Mouse (Mus musculus) neural tube, embryonic 13.5 days (tissue): ENCODE results near the gene Dnajb6. TPM values are rescaled to one million over a fixed set of nuclear protein-coding genes. Genes with fewer than 3 reads are reported as not detected.

Experiments
- ATAC-seq: fragments of 200-750 bp; cut with Nextera tagmentation; 2 replicates; pipeline ENCODE4 v1.8.0; 2017; ENCODE audit warnings: low read depth, mild to moderate bottlenecking, moderate TSS enrichment, moderate library complexity
- H3K27ac ChIP-seq: fragments of 300-500 bp; sonication (generic); replicated peaks from 2 replicates; pipeline ENCODE4 v1.5.1; 2015; ENCODE audit warnings: moderate library complexity, mild to moderate bottlenecking, inconsistent platforms
- H3K27me3 ChIP-seq: fragments of 300-500 bp; sonication (generic); 2 replicates; pipeline ENCODE4 v1.6.1; 2015; ENCODE audit warnings: mild to moderate bottlenecking, inconsistent platforms
- H3K36me3 ChIP-seq: fragments of 300-500 bp; sonication (generic); 2 replicates; pipeline ENCODE4 v1.6.1; 2015; ENCODE audit warnings: mild to moderate bottlenecking, inconsistent platforms
- H3K4me1 ChIP-seq: fragments of 300-500 bp; sonication (generic); replicated peaks from 2 replicates; pipeline ENCODE4 v1.6.1; 2015; ENCODE audit warnings: inconsistent platforms
- H3K4me2 ChIP-seq: fragments of 300-500 bp; sonication (generic); 2 replicates; pipeline ENCODE4 v1.6.1; 2015; ENCODE audit warnings: inconsistent platforms, mild to moderate bottlenecking, moderate library complexity
- H3K4me3 ChIP-seq: fragments of 300-500 bp; sonication (generic); 2 replicates; pipeline ENCODE4 v1.5.1; 2015; ENCODE audit warnings: mild to moderate bottlenecking, inconsistent platforms
- H3K9ac ChIP-seq: fragments of 300-500 bp; sonication (generic); 2 replicates; pipeline ENCODE4 v1.6.1; 2015; ENCODE audit warnings: moderate library complexity, mild to moderate bottlenecking, inconsistent platforms
- H3K9me3 ChIP-seq: fragments of 300-500 bp; sonication (generic); 2 replicates; pipeline ENCODE4 v1.6.1; 2016; ENCODE audit warnings: inconsistent platforms
- WGBS: fragments of 180-500 bp; shearing (Covaris S2); methylation state at CpG from one replicate; pipeline ENCODE4 v1.1.7; 2015; 5-methylcytosine and 5-hydroxymethylcytosine counted together
- polyA plus RNA-seq: library from polyadenylated mRNA; unstranded; fragments of >200 nt; fragmentation: Nextera tagmentation; extraction: Ambion mirVana; gene quantifications from 2 replicates; pipeline ENCODE4 v1.2.1, GENCODE M21; 2015

The Dnajb6 gene
- polyA plus RNA-seq, 1 experiment from 2014 or later: 306 TPM

- Histone ChIP-seq H3K27me3 (no peaks in the 10 kb centered on the region), H3K36me3 (no peaks in the 10 kb centered on the region), H3K4me3 (peak overlapping the region; percentile 82), H3K27ac (peak overlapping the region; percentile 96), H3K9ac (peak overlapping the region; percentile 87), H3K4me1 (peaks cover 42% of the 10 kb centered on the region), H3K4me2 (peak overlapping the region; percentile 88), H3K9me3 (no peaks in the 10 kb centered on the region)
- WGBS: 52% methylated on average over 6 of the region's 6 CpGs
- 0 out of 2 replicates have a peak, but pooled peaks have one; percentile 1 for ATAC-seq
Observed at GRCm38 (mm10) chr5:29734831-29735510, 517 bp upstream of the Dnajb6 start.

GRCm38 (mm10) chr5:29736073-29736900 is 799 bp downstream of the Dnajb6 start:
- H3K4me1 ChIP-seq: peaks cover 42% of the 10 kb centered on the region
- 2% methylated on average over 48 of the region's 48 CpGs for WGBS
- H3K9me3 ChIP-seq: no peaks in the 10 kb centered on the region
- H3K4me3 ChIP-seq: peak overlapping the region; percentile 82
- ATAC-seq: peak; percentile 74
- peak overlapping the region; percentile 96 for H3K27ac ChIP-seq
- no peaks in the 10 kb centered on the region for H3K36me3 ChIP-seq
- peak overlapping the region; percentile 88 for H3K4me2 ChIP-seq
- H3K9ac ChIP-seq: peak overlapping the region; percentile 87
- no peaks in the 10 kb centered on the region for H3K27me3 ChIP-seq

- Histone ChIP-seq H3K27ac (no peak overlapping the region), H3K9me3 (no peaks in the 10 kb centered on the region), H3K9ac (peak overlapping the region; percentile 87), H3K4me2 (peak overlapping the region; percentile 88), H3K4me3 (peak overlapping the region; percentile 82), H3K36me3 (0 out of 2 replicates have a peak, but pooled peaks cover 2% of the 10 kb centered on the region), H3K4me1 (peaks cover 42% of the 10 kb centered on the region), H3K27me3 (no peaks in the 10 kb centered on the region)
- ATAC-seq: no peak
- WGBS: 57% methylated on average over 9 of the region's 9 CpGs
Observed at GRCm38 (mm10) chr5:29736942-29737341, 1.5 kb downstream of the Dnajb6 start.

GRCm38 (mm10) chr5:29737471-29737870 is 2.0 kb downstream of the Dnajb6 start:
- H3K9me3 ChIP-seq: no peaks in the 10 kb centered on the region
- peak overlapping the region; percentile 87; the same call in 1 of the 2 replicates for H3K9ac ChIP-seq
- peak overlapping the region; percentile 82 for H3K4me3 ChIP-seq
- no peak for ATAC-seq
- no peaks in the 10 kb centered on the region for H3K27me3 ChIP-seq
- 88% methylated on average over 5 of the region's 5 CpGs for WGBS
- peak overlapping the region; percentile 88 for H3K4me2 ChIP-seq
- peaks cover 42% of the 10 kb centered on the region for H3K4me1 ChIP-seq
- peaks cover 6% of the 10 kb centered on the region; the same call in 1 of the 2 replicates for H3K36me3 ChIP-seq
- no peak overlapping the region for H3K27ac ChIP-seq

GRCm38 (mm10) chr5:29738076-29738475 is 2.6 kb downstream of the Dnajb6 start:
- Histone ChIP-seq H3K4me3 (no peak overlapping the region), H3K27me3 (no peaks in the 10 kb centered on the region), H3K4me2 (0 out of 2 replicates have a peak overlapping the region, but pooled peaks have one; percentile 88), H3K4me1 (peaks cover 42% of the 10 kb centered on the region), H3K9me3 (no peaks in the 10 kb centered on the region), H3K27ac (no peak overlapping the region), H3K9ac (no peak overlapping the region), H3K36me3 (peaks cover 10% of the 10 kb centered on the region; the same call in 1 of the 2 replicates)
- WGBS: 81% methylated on average over 4 of the region's 4 CpGs
- no peak for ATAC-seq

- no peak overlapping the region for H3K9ac ChIP-seq
- no peak for ATAC-seq
- no peaks in the 10 kb centered on the region for H3K27me3 ChIP-seq
- 94% methylated on average over 1 of the region's 1 CpGs for WGBS
- no peak overlapping the region for H3K4me3 ChIP-seq
- H3K4me2 ChIP-seq: no peak overlapping the region
- H3K27ac ChIP-seq: no peak overlapping the region
- H3K36me3 ChIP-seq: peaks cover 10% of the 10 kb centered on the region; the same call in 1 of the 2 replicates
- H3K4me1 ChIP-seq: peaks cover 35% of the 10 kb centered on the region
- no peaks in the 10 kb centered on the region for H3K9me3 ChIP-seq
Observed at GRCm38 (mm10) chr5:29740651-29741050, 5.2 kb downstream of the Dnajb6 start.

- Histone ChIP-seq H3K4me2 (no peak overlapping the region), H3K4me3 (no peak overlapping the region), H3K36me3 (peaks cover 10% of the 10 kb centered on the region; the same call in 1 of the 2 replicates), H3K9ac (no peak overlapping the region), H3K27me3 (no peaks in the 10 kb centered on the region), H3K9me3 (no peaks in the 10 kb centered on the region), H3K4me1 (peaks cover 35% of the 10 kb centered on the region), H3K27ac (no peak overlapping the region)
- no peak for ATAC-seq
- 80% methylated on average over 4 of the region's 4 CpGs for WGBS
Observed at GRCm38 (mm10) chr5:29741093-29741492, 5.6 kb downstream of the Dnajb6 start.

- ATAC-seq: no peak
- Histone ChIP-seq H3K4me2 (no peak overlapping the region), H3K4me1 (no peaks in the 10 kb centered on the region), H3K4me3 (no peak overlapping the region), H3K27ac (no peak overlapping the region), H3K9me3 (no peaks in the 10 kb centered on the region), H3K27me3 (no peaks in the 10 kb centered on the region), H3K36me3 (peaks cover 33% of the 10 kb centered on the region), H3K9ac (no peak overlapping the region)
- WGBS: 95% methylated on average over 2 of the region's 2 CpGs
Observed at GRCm38 (mm10) chr5:29747661-29748060, 12.2 kb downstream of the Dnajb6 start.

GRCm38 (mm10) chr5:29751306-29751705 is 15.8 kb downstream of the Dnajb6 start:
- H3K27me3 ChIP-seq: no peaks in the 10 kb centered on the region
- ATAC-seq: no peak
- no peaks in the 10 kb centered on the region for H3K9me3 ChIP-seq
- H3K4me1 ChIP-seq: no peaks in the 10 kb centered on the region
- no peak overlapping the region for H3K9ac ChIP-seq
- H3K27ac ChIP-seq: no peak overlapping the region
- peaks cover 66% of the 10 kb centered on the region for H3K36me3 ChIP-seq
- no peak overlapping the region for H3K4me3 ChIP-seq
- H3K4me2 ChIP-seq: no peak overlapping the region

- H3K9ac ChIP-seq: no peak overlapping the region
- no peak overlapping the region for H3K4me2 ChIP-seq
- H3K4me1 ChIP-seq: no peaks in the 10 kb centered on the region
- H3K9me3 ChIP-seq: no peaks in the 10 kb centered on the region
- H3K27me3 ChIP-seq: no peaks in the 10 kb centered on the region
- peaks cover 82% of the 10 kb centered on the region for H3K36me3 ChIP-seq
- no peak for ATAC-seq
- H3K4me3 ChIP-seq: no peak overlapping the region
- H3K27ac ChIP-seq: no peak overlapping the region
Observed at GRCm38 (mm10) chr5:29752894-29753293, 17.4 kb downstream of the Dnajb6 start.

GRCm38 (mm10) chr5:29759318-29759717 is 23.8 kb downstream of the Dnajb6 start:
- Histone ChIP-seq H3K9ac (no peak overlapping the region), H3K27ac (no peak overlapping the region), H3K4me2 (no peak overlapping the region), H3K36me3 (peaks cover 84% of the 10 kb centered on the region), H3K4me1 (no peaks in the 10 kb centered on the region), H3K9me3 (no peaks in the 10 kb centered on the region), H3K27me3 (no peaks in the 10 kb centered on the region), H3K4me3 (no peak overlapping the region)
- ATAC-seq: no peak
- WGBS: 91% methylated on average over 5 of the region's 5 CpGs

GRCm38 (mm10) chr5:29770935-29771334 is 35.4 kb downstream of the Dnajb6 start:
- Histone ChIP-seq H3K9me3 (no peaks in the 10 kb centered on the region), H3K27me3 (no peaks in the 10 kb centered on the region), H3K4me3 (no peak overlapping the region), H3K4me1 (no peaks in the 10 kb centered on the region), H3K36me3 (peaks cover 49% of the 10 kb centered on the region), H3K27ac (no peak overlapping the region), H3K4me2 (no peak overlapping the region), H3K9ac (no peak overlapping the region)
- ATAC-seq: no peak
- 80% methylated on average over 1 of the region's 1 CpGs for WGBS
